Mouse (Mus musculus) fibroblast of lung, adult 2 months (primary cell): ENCODE data around the gene Cfap58.

Experiments used
- DNase-seq: peaks from one replicate; pipeline ENCODE4 v3.0.0-alpha.2; 2011; ENCODE audit warnings: low read depth

The Cfap58 gene

GRCm38 (mm10) chr19:47978109-47978701, 40.7 kb downstream of the Cfap58 start:
- no peak for DNase-seq

DNA sequence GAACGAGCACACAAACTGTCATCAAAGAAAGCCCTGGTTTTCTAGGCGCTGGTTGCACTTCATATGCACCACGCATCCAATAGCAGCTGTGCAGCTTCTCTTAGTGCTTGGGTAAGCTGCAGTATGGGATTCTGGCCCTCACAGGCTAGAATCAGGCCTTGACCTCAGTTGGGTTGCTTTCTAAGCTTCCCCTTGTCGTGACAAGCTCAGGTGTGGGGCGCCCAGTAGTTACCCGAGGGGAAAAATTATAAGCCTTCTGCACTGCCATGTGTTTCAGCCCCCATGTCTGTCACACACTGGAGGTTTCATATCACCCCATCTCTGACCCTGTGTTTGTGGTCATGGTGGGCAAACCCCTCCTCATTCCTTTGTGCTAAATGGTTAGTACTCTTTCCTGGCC, 42.0 kb downstream of the Cfap58 start:
- no peak for DNase-seq

DNA sequence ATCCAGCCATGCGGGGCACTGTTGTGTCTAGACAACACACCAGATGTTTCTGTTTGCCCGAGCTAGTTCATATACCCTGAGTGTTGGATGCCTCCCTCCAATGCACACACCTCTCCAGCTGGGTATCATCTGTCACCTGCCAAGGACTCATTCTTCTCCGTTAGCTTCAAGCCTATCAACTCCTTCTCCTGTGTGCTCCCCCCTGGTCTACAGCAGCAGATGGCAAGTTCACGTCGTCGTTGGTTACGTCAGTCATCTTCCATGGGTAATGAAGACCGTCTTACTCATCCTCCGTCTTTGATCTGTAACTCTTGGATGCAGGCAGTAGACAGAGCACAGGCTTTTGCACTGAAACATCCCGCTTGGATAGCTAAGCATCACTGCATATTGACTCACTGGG, 42.8 kb downstream of the Cfap58 start:
- no peak for DNase-seq

- no peak for DNase-seq
Measured at GRCm38 (mm10) chr19:47985606-47986213, 48.2 kb downstream of the Cfap58 start.

DNA sequence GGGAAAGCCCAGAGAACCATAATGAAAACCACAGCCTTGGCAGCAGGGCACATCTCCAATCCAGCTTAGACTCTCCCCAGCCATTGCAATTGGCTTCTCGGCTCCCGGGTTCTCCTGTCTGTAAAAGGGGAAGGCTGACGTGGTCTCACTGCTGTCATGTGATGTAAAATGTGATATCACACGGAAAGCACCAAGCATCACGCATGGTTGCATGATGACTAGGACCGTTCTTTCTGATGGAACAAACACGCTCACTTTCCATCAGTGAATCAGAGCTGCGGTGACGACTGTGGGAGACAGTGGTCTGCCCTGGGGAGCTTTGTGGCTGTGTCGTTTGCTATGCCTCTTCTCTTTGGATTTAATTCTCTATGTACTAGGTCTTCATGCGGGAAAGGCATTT, 50.5 kb downstream of the Cfap58 start:
- no peak for DNase-seq

- DNase-seq, result no peak
Measured at GRCm38 (mm10) chr19:47988456-47988855, 51.0 kb downstream of the Cfap58 start.

DNA sequence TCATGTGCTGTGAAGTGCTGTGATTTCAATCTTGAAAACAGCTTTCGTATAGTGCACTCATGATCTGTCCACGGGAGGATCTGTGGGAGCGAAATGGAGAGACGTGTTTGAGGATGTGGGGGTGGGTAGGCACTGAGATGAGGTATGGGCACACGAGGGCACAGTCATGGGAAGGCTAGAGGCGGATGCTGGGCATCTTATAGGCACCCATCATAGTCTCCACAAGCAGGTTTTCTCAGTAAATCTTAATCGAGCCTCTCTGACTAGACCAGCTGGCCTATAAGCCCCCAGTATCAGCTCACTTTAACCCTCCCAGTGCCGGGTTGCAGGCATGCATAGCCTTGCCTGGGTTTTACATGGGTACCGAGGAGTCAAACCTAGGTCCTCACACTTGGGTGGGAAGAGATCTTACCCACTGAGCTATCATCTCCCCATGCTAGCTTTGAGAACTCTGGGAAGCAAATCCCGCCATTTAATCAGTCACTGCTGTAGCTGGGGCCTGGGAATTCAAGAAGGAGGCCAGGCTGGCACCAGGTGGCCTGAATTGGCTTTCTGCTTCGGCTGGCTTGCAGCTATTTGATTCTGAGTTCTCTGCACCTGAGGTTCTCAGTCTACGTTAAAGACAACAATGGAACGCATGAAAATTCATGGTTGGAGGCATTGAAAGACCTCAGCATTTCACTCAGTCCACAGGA, 51.6 kb downstream of the Cfap58 start:
- DNase-seq, result no peak

DNA sequence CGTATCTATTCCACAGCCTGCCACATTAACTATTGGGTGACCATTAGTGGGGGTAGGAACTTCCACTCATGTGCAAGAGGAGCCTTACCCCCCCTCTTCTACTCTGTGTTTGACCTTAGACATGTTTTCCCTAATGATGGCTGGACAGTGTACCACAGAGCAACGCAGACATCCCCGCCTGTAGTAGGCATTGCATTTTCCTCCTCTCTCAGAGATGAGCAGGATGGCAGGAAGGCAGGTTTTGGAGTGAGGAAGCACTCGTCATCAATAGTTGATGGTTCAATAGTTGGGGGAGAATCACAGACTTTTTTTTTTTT, 52.1 kb downstream of the Cfap58 start:
- no peak for DNase-seq

- no peak for DNase-seq
Measured at GRCm38 (mm10) chr19:48001240-48001639, 63.8 kb downstream of the Cfap58 start.

GRCm38 (mm10) chr19:48001774-48002173, 64.3 kb downstream of the Cfap58 start:
- no peak for DNase-seq

DNA sequence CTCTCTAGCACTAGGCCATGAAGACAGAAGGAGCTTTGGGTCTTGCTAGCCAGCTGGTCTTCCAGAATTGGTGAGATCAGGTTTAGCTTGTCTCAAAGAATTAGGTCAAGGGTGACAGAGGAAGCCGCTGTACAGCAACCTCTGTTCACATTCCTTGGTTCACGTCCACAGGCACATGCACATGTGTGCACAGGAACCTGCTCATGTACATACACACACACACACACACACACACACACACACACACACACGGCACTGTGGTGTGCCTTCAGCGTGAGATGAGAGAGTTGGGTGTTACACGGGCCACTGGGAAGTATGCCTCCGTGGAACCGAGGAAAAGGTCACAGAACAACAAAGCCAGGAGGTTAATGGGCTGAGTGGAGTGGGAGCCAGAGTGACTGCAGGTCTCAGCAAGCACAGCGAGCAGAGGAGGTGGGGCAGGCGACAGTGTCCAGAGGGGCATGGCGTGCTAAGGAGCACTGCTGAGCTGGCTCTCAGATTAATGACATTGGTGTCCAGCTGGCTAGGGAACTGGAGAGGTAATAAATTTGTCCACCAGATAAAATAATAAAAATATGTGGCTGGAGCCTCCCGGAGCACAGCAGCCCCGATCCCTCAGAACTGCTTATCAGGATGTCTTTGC, 71.4 kb downstream of the Cfap58 start:
- no peak for DNase-seq

DNA sequence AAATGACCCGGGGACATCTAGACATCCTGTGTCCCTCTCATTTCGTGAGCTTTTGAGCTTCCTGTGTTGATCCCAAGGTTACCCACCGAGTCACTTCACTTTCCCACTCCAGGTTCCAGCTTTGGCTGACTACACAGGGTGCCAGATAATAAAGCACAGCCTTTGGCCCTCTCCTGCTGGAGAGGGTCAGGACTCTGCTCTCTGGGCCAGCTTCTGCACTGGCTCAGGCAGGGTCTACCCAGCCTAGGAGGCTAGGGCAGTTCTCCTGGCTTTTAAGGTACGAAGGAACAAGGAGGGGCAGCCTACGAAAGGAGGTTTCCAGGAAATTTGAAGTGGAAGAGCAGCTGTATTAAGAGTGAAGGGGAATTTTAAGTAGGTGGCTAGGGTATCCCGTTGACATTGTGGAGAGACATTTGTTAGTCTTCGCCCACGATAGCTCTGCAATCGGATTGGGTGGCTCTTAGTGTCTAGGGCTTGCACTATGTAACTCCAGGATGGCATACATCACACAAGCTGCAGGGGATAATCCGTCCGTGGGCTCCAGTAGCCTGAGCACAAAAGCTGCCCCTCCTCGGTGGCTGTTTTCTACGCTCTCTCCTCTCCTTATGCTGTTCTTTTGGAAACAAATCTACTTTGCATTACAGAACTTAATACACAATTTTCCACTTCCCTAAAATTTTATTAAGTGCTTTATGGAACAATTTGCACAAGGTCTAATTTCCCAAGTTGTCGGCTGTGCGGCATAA, 72.3 kb downstream of the Cfap58 start:
- DNase-seq, result no peak

DNA sequence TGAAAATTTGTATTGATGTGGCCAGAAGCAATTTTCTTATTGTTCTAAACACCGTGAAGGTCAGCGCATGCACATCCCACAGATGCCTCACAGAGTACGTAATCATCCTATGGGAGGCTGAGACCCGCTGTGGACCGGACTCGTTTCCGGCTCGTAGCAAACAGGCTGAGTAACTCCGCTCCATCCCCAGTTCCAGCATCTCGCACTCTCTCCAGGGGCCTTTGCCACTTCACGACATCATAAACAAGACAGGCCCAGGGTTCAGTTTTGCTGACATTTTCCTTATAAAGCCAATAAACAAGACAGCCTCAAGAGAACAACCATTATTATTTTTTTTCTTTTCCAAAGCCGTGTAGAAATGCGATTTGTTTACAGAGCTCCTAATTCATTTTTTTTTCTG, 82.6 kb downstream of the Cfap58 start:
- no peak for DNase-seq

GRCm38 (mm10) chr19:48021435-48021834, 84.0 kb downstream of the Cfap58 start:
- no peak for DNase-seq

- DNase-seq, result no peak
Measured at GRCm38 (mm10) chr19:48022763-48023162, 85.3 kb downstream of the Cfap58 start.

- no peak for DNase-seq
Measured at GRCm38 (mm10) chr19:48023726-48024125, 86.3 kb downstream of the Cfap58 start.

- DNase-seq, result no peak
Measured at GRCm38 (mm10) chr19:48025366-48025765, 87.9 kb downstream of the Cfap58 start.

DNA sequence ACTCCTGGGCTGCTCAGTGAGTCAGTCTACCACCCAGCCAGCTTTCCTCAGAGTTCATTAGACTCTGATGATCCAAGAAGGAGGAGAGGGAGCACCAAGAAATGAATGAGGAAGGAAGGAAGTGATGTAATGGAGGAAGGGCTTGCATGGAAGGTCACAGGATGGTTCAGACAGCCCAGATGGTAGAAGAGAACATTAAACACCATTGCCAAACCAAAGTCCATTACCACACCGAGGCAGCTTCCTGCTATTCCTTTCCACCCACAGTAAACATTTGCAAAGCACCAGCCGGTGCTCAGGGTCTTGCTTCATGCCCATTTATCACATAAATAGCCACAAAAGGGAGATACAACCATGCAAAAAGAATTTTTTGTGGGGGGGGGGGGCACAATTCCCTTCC, 89.4 kb downstream of the Cfap58 start:
- no peak for DNase-seq

DNA sequence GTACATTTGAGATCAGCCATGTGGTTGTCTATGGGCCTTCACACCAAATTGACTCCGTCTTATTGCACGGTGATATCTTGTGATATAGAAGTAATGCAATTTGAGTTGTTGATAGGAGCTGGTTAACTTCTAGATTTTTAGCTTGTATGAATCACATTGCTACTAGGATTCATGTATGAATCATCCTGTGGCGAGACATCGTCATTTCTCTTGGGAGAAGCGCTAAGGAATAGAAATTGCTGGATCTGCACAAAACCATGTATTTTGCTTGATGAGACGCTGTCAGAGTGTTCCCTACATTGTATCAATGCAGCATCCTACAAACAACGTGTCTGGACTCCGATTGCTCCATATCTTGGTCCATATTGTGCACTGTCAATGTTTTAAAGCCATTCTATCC, 102.1 kb downstream of the Cfap58 start:
- no peak for DNase-seq

DNA sequence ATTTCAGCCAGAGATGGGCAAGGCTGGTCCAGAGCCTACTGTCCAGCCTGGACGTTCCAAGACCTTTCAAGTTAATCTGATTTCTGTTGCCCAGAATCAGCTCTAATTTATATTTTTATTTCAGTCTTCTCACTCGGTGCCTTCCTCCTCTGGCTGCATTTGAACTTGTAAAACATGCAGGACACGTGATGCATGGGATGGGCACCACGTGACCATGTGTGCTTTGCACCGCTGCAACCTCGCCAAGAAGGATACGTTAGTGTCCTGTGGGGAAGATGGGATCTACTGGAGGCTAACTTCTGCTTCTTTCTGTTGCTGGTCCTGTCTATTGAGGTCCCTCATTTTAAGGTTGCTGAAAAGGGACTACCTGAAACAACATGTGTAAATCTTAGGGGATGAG, 109.8 kb downstream of the Cfap58 start:
- no peak for DNase-seq

DNA sequence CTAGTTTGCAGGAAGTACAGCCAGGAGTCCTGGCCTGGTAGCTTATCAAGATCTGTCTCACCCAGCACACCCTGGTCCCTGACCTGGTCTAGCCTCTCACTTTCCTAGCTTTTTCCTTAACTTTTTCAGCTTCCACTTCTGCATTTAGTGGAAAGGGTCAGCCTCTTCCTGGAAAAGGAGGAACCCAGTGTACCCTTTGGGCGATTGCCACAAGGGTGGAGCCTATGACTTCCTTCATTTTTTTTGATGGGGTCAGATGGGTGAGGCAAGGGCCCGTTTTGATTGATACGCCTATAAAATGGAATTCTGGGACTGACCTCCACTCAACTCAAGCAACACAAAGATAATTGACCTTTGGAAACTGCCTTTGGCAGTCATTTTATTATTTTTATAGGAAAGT, 111.9 kb downstream of the Cfap58 start:
- no peak for DNase-seq

DNA sequence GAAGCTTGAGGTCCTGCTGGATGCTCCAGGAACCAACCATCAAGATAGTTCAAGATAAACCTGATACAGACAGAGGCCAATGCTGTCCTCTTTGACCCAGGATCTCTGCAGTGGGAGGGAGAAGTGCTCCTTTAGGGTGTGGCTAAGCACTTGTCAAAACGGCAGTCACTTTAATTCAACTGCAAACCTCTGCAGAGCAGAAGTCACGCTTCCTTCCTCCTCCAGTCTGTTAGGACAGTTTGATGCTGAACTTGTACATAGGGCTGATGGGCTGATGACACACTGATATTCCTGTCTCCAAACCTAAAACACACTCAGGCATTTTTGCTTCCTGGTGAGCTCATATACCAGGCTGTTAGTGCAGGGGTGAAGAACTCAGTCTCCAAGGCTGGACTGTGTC, 125.8 kb downstream of the Cfap58 start:
- DNase-seq, result no peak

GRCm38 (mm10) chr19:48079718-48080117, 142.2 kb downstream of the Cfap58 start:
- DNase-seq, result no peak
